Mouse (Mus musculus) thymus, adult 2 months (tissue): ENCODE data around the gene Ttc9. TPM values are rescaled to one million over a fixed set of nuclear protein-coding genes. Genes with fewer than 3 reads are reported as not detected.

ENCODE experiments used
- DNase-seq: peaks from one replicate; pipeline ENCODE4 v3.0.0; 2021
- H3K27ac ChIP-seq: fragments of 200-500 bp; 2 replicates; pipeline ENCODE4 v1.5.1; 2012; ENCODE audit warnings: low read length, control low read depth; ENCODE audit not compliant: control insufficient read depth, insufficient read depth
- H3K27me3 ChIP-seq: fragments of 200-500 bp; 2 replicates; pipeline ENCODE4 v1.6.1; 2012; ENCODE audit warnings: mild to moderate bottlenecking, low read length, moderate library complexity, mixed read lengths; ENCODE audit not compliant: control insufficient read depth, insufficient read depth
- H3K36me3 ChIP-seq: fragments of 200-500 bp; 2 replicates; pipeline ENCODE4 v1.6.1; 2012; ENCODE audit warnings: mild to moderate bottlenecking, low read length, moderate library complexity; ENCODE audit not compliant: control insufficient read depth, insufficient read depth
- H3K4me1 ChIP-seq: fragments of 200-500 bp; replicated peaks from 2 replicates; pipeline ENCODE4 v1.6.1; 2012; ENCODE audit warnings: low read length; ENCODE audit not compliant: control insufficient read depth, insufficient read depth
- H3K4me3 ChIP-seq: fragments of 200-500 bp; 2 replicates; pipeline ENCODE4 v1.5.1; 2012; ENCODE audit warnings: mild to moderate bottlenecking, low read length, control low read depth, moderate library complexity; ENCODE audit not compliant: control insufficient read depth, insufficient read depth
- CTCF ChIP-seq: fragments of 200-500 bp; IDR thresholded peaks from 2 replicates; pipeline ENCODE4 v1.5.1; 2012; ENCODE audit warnings: mild to moderate bottlenecking, control low read depth, low read length, moderate library complexity, borderline replicate concordance; ENCODE audit not compliant: control insufficient read depth, poor library complexity, insufficient read depth; ENCODE audit errors: extremely low read depth
- POLR2A ChIP-seq: fragments of 200-500 bp; IDR thresholded peaks from 2 replicates; pipeline ENCODE4 v1.6.1; 2012; ENCODE audit warnings: mild to moderate bottlenecking, low read length, control low read depth, moderate library complexity; ENCODE audit not compliant: control insufficient read depth, poor library complexity, insufficient read depth; ENCODE audit errors: extremely low read depth
- WGBS: fragments of 180-500 bp; shearing (Covaris S2); methylation state at CpG from one replicate; pipeline ENCODE4 v1.1.7; 2018; 5-methylcytosine and 5-hydroxymethylcytosine counted together
- polyA plus RNA-seq: library from polyadenylated mRNA; depleted of rRNA; stranded (reverse); fragments of >200 nt; gene quantifications from 2 replicates; pipeline ENCODE4 v1.2.3, GENCODE M21; 2012

Gene Ttc9
- polyA plus RNA-seq, 1 experiment, result 0.71 TPM

GRCm38 (mm10) chr12:81688537-81688936, 57.5 kb downstream of the Ttc9 start:
- WGBS, result 54% methylated on average over 4 of the region's 4 CpGs
- no peak overlapping the region for H3K27ac ChIP-seq

GRCm38 (mm10) chr12:81689505-81690056, 58.5 kb downstream of the Ttc9 start:
- Histone ChIP-seq H3K36me3 (no peaks in the 10 kb centered on the region), H3K4me3 (no peak overlapping the region), H3K4me1 (no peaks in the 10 kb centered on the region), H3K27ac (no peak overlapping the region), H3K27me3 (no peaks in the 10 kb centered on the region)
- TF ChIP-seq CTCF (no peak), POLR2A (no peak)
- 67% methylated on average over 4 of the region's 4 CpGs for WGBS
- no peak for DNase-seq

More at GRCm38 (mm10) chr12:81688537-81688936, 57.5 kb downstream of the Ttc9 start:
- Histone ChIP-seq H3K4me3 (no peak overlapping the region), H3K27me3 (no peaks in the 10 kb centered on the region), H3K36me3 (no peaks in the 10 kb centered on the region), H3K4me1 (no peaks in the 10 kb centered on the region)
- TF ChIP-seq POLR2A, result no peak
- TF ChIP-seq CTCF, result no peak
- no peak for DNase-seq

GRCm38 (mm10) chr12:81690111-81690510, 59.1 kb downstream of the Ttc9 start:
- no peaks in the 10 kb centered on the region for H3K27me3 ChIP-seq
- H3K27ac ChIP-seq, result no peak overlapping the region
- DNase-seq, result no peak
- TF ChIP-seq POLR2A (no peak), CTCF (no peak)
- 98% methylated on average over 15 of the region's 15 CpGs for WGBS
- H3K4me1 ChIP-seq, result no peaks in the 10 kb centered on the region
- H3K36me3 ChIP-seq, result no peaks in the 10 kb centered on the region
- no peak overlapping the region for H3K4me3 ChIP-seq

- H3K36me3 ChIP-seq, result no peaks in the 10 kb centered on the region
- no peaks in the 10 kb centered on the region for H3K27me3 ChIP-seq
- no peaks in the 10 kb centered on the region for H3K4me1 ChIP-seq
- no peak overlapping the region for H3K4me3 ChIP-seq
- DNase-seq, result no peak
- WGBS, result 85% methylated on average over 7 of the region's 7 CpGs
- H3K27ac ChIP-seq, result no peak overlapping the region
- TF ChIP-seq POLR2A (no peak), CTCF (no peak)
Measured at GRCm38 (mm10) chr12:81690751-81691150, 59.7 kb downstream of the Ttc9 start.

- 28% methylated on average over 8 of the region's 8 CpGs for WGBS
- H3K4me3 ChIP-seq, result no peak overlapping the region
- H3K36me3 ChIP-seq, result no peaks in the 10 kb centered on the region
- DNase-seq, result no peak
- no peaks in the 10 kb centered on the region for H3K27me3 ChIP-seq
- H3K27ac ChIP-seq, result no peak overlapping the region
- TF ChIP-seq POLR2A (no peak), CTCF (no peak)
- H3K4me1 ChIP-seq, result no peaks in the 10 kb centered on the region
Measured at GRCm38 (mm10) chr12:81691177-81691730, 60.2 kb downstream of the Ttc9 start.

GRCm38 (mm10) chr12:81698011-81698410, 67.0 kb downstream of the Ttc9 start:
- DNase-seq, result no peak
- Histone ChIP-seq H3K4me3 (no peak overlapping the region), H3K36me3 (no peaks in the 10 kb centered on the region), H3K27ac (no peak overlapping the region), H3K4me1 (no peaks in the 10 kb centered on the region), H3K27me3 (no peaks in the 10 kb centered on the region)
- 57% methylated on average over 4 of the region's 4 CpGs for WGBS
- no peak for TF ChIP-seq POLR2A
- TF ChIP-seq CTCF, result no peak

- Histone ChIP-seq H3K36me3 (no peaks in the 10 kb centered on the region), H3K4me1 (no peaks in the 10 kb centered on the region), H3K4me3 (no peak overlapping the region), H3K27ac (no peak overlapping the region), H3K27me3 (no peaks in the 10 kb centered on the region)
- DNase-seq, result no peak
- TF ChIP-seq POLR2A (no peak), CTCF (no peak)
- WGBS, result 0% methylated on average over 1 of the region's 1 CpGs
Measured at GRCm38 (mm10) chr12:81702903-81703302, 71.9 kb downstream of the Ttc9 start.
